Mouse (Mus musculus): ENCODE results near the gene Dlec1. TPM values are rescaled to one million over a fixed set of nuclear protein-coding genes. Genes with fewer than 3 reads are reported as not detected.

Gene Dlec1
- polyA plus RNA-seq, 1 experiment from 2014 or later = 0.87 TPM

GRCm38 (mm10) chr9:119075685-119076084, 26.6 kb upstream of the Dlec1 start:
- Histone ChIP-seq H3K27ac (no peak overlapping the region), H3K27me3 (ENCODE audit: insufficient read depth, poor library complexity, severe bottlenecking) (peaks cover 1% of the 10 kb centered on the region; the same call in 1 of the 2 replicates), H3K4me1 (peaks cover 27% of the 10 kb centered on the region), H3K9me3 (no peaks in the 10 kb centered on the region), H3K36me3 (peaks cover 59% of the 10 kb centered on the region), H3K4me3 (no peak overlapping the region)
- WGBS = 69% methylated on average over 16 of the region's 16 CpGs
- DNase-seq (ENCODE audit: low spot score) = no peak

GRCm38 (mm10) chr9:119080040-119080675, 22.1 kb upstream of the Dlec1 start:
- WGBS = 83% methylated on average over 5 of the region's 5 CpGs
- no peak overlapping the region for H3K4me3 ChIP-seq
- H3K36me3 ChIP-seq = peaks cover 39% of the 10 kb centered on the region
- peaks cover 43% of the 10 kb centered on the region for H3K4me1 ChIP-seq
- no peak overlapping the region for H3K27ac ChIP-seq
- DNase-seq (ENCODE audit: low spot score) = no peak
- no peaks in the 10 kb centered on the region for H3K9me3 ChIP-seq
- H3K27me3 ChIP-seq (ENCODE audit: insufficient read depth, poor library complexity, severe bottlenecking) = peaks cover 7% of the 10 kb centered on the region; the same call in 1 of the 2 replicates

- 23% methylated on average over 8 of the region's 8 CpGs for WGBS
Measured at GRCm38 (mm10) chr9:119082039-119082438, 20.2 kb upstream of the Dlec1 start.

GRCm38 (mm10) chr9:119082656-119083430, 19.4 kb upstream of the Dlec1 start:
- peaks cover 62% of the 10 kb centered on the region for H3K4me1 ChIP-seq
- WGBS = 67% methylated on average over 7 of the region's 7 CpGs
- peaks cover 26% of the 10 kb centered on the region for H3K36me3 ChIP-seq
- peak overlapping the region; percentile 78 for H3K27ac ChIP-seq
- H3K27me3 ChIP-seq (ENCODE audit: insufficient read depth, poor library complexity, severe bottlenecking) = peaks cover 11% of the 10 kb centered on the region; the same call in 1 of the 2 replicates
- no peak for DNase-seq (ENCODE audit: low spot score)
- no peak overlapping the region for H3K4me3 ChIP-seq
- no peaks in the 10 kb centered on the region for H3K9me3 ChIP-seq

More at GRCm38 (mm10) chr9:119082039-119082438, 20.2 kb upstream of the Dlec1 start:
- no peaks in the 10 kb centered on the region for H3K9me3 ChIP-seq
- peaks cover 11% of the 10 kb centered on the region; the same call in 1 of the 2 replicates for H3K27me3 ChIP-seq (ENCODE audit: insufficient read depth, poor library complexity, severe bottlenecking)
- H3K4me3 ChIP-seq = no peak overlapping the region
- H3K4me1 ChIP-seq = peaks cover 54% of the 10 kb centered on the region
- H3K27ac ChIP-seq = peak overlapping the region; percentile 78
- no peak for DNase-seq (ENCODE audit: low spot score)
- H3K36me3 ChIP-seq = peaks cover 26% of the 10 kb centered on the region

GRCm38 (mm10) chr9:119083966-119084365, 18.3 kb upstream of the Dlec1 start:
- Histone ChIP-seq H3K27ac (0 out of 2 replicates have a peak overlapping the region, but pooled peaks have one; percentile 24), H3K9me3 (no peaks in the 10 kb centered on the region), H3K36me3 (peaks cover 19% of the 10 kb centered on the region), H3K4me1 (peaks cover 72% of the 10 kb centered on the region), H3K4me3 (no peak overlapping the region), H3K27me3 (ENCODE audit: insufficient read depth, poor library complexity, severe bottlenecking) (peaks cover 11% of the 10 kb centered on the region; the same call in 1 of the 2 replicates)
- WGBS = 63% methylated on average over 10 of the region's 10 CpGs
- no peak for DNase-seq (ENCODE audit: low spot score)

- peaks cover 3% of the 10 kb centered on the region; the same call in 1 of the 2 replicates for H3K36me3 ChIP-seq
- WGBS = 26% methylated on average over 1 of the region's 1 CpGs
- no peak for DNase-seq (ENCODE audit: low spot score)
- no peaks in the 10 kb centered on the region for H3K9me3 ChIP-seq
- 0 out of 2 replicates have a peak overlapping the region, but pooled peaks have one; percentile 5 for H3K4me3 ChIP-seq
- H3K27me3 ChIP-seq (ENCODE audit: insufficient read depth, poor library complexity, severe bottlenecking) = peaks cover 18% of the 10 kb centered on the region
- H3K27ac ChIP-seq = peak overlapping the region; percentile 67; the same call in 1 of the 2 replicates
- peaks cover 66% of the 10 kb centered on the region for H3K4me1 ChIP-seq
Measured at GRCm38 (mm10) chr9:119086451-119086850, 15.8 kb upstream of the Dlec1 start.

GRCm38 (mm10) chr9:119087309-119087708, 15.0 kb upstream of the Dlec1 start:
- no peaks in the 10 kb centered on the region for H3K9me3 ChIP-seq
- DNase-seq (ENCODE audit: low spot score) = no peak
- H3K27ac ChIP-seq = peak overlapping the region; percentile 80; the same call in 1 of the 2 replicates
- H3K4me1 ChIP-seq = peaks cover 66% of the 10 kb centered on the region
- H3K27me3 ChIP-seq (ENCODE audit: insufficient read depth, poor library complexity, severe bottlenecking) = peaks cover 27% of the 10 kb centered on the region
- WGBS = 79% methylated on average over 5 of the region's 5 CpGs
- H3K4me3 ChIP-seq = peak overlapping the region; percentile 58
- H3K36me3 ChIP-seq = peaks cover 3% of the 10 kb centered on the region; the same call in 1 of the 2 replicates

- peaks cover 3% of the 10 kb centered on the region; the same call in 1 of the 2 replicates for H3K36me3 ChIP-seq
- peak; percentile 94 for DNase-seq (ENCODE audit: low spot score)
- peak overlapping the region; percentile 58 for H3K4me3 ChIP-seq
- peaks cover 34% of the 10 kb centered on the region for H3K27me3 ChIP-seq (ENCODE audit: insufficient read depth, poor library complexity, severe bottlenecking)
- H3K4me1 ChIP-seq = peaks cover 68% of the 10 kb centered on the region
- no peaks in the 10 kb centered on the region for H3K9me3 ChIP-seq
- H3K27ac ChIP-seq = peak overlapping the region; percentile 80
- 1% methylated on average over 24 of the region's 24 CpGs for WGBS
Measured at GRCm38 (mm10) chr9:119088148-119088801, 14.0 kb upstream of the Dlec1 start.

GRCm38 (mm10) chr9:119089437-119089836, 12.8 kb upstream of the Dlec1 start:
- H3K4me1 ChIP-seq = peaks cover 73% of the 10 kb centered on the region
- H3K4me3 ChIP-seq = no peak overlapping the region
- WGBS = 68% methylated on average over 7 of the region's 7 CpGs
- peaks cover 1% of the 10 kb centered on the region; the same call in 1 of the 2 replicates for H3K36me3 ChIP-seq
- no peak overlapping the region for H3K27ac ChIP-seq
- H3K9me3 ChIP-seq = no peaks in the 10 kb centered on the region
- no peak for DNase-seq (ENCODE audit: low spot score)
- H3K27me3 ChIP-seq (ENCODE audit: insufficient read depth, poor library complexity, severe bottlenecking) = peaks cover 43% of the 10 kb centered on the region

- DNase-seq (ENCODE audit: low spot score) = no peak
- 88% methylated on average over 5 of the region's 5 CpGs for WGBS
- H3K9me3 ChIP-seq = no peaks in the 10 kb centered on the region
Measured at GRCm38 (mm10) chr9:119090462-119090861, 11.8 kb upstream of the Dlec1 start.

GRCm38 (mm10) chr9:119091581-119092310, 10.5 kb upstream of the Dlec1 start:
- Histone ChIP-seq H3K27me3 (ENCODE audit: insufficient read depth, poor library complexity, severe bottlenecking) (peaks cover 57% of the 10 kb centered on the region), H3K27ac (peak overlapping the region; percentile 42; the same call in 1 of the 2 replicates), H3K36me3 (no peaks in the 10 kb centered on the region), H3K9me3 (no peaks in the 10 kb centered on the region), H3K4me1 (peaks cover 58% of the 10 kb centered on the region), H3K4me3 (0 out of 2 replicates have a peak overlapping the region, but pooled peaks have one; percentile 13)
- no peak for DNase-seq (ENCODE audit: low spot score)
- WGBS = 58% methylated on average over 12 of the region's 12 CpGs

More at GRCm38 (mm10) chr9:119090462-119090861, 11.8 kb upstream of the Dlec1 start:
- H3K27me3 ChIP-seq (ENCODE audit: insufficient read depth, poor library complexity, severe bottlenecking) = peaks cover 51% of the 10 kb centered on the region
- no peak overlapping the region for H3K27ac ChIP-seq
- peaks cover 71% of the 10 kb centered on the region for H3K4me1 ChIP-seq
- H3K36me3 ChIP-seq = no peaks in the 10 kb centered on the region
- no peak overlapping the region for H3K4me3 ChIP-seq
